Mouse (Mus musculus) layer of hippocampus, adult 9-10 months (tissue): ENCODE results near the gene Gje1.

Source experiments
- DNase-seq: peaks from one replicate; pipeline ENCODE4 v3.0.0; 2022; ENCODE audit warnings: low spot score

Gene Gje1

DNA sequence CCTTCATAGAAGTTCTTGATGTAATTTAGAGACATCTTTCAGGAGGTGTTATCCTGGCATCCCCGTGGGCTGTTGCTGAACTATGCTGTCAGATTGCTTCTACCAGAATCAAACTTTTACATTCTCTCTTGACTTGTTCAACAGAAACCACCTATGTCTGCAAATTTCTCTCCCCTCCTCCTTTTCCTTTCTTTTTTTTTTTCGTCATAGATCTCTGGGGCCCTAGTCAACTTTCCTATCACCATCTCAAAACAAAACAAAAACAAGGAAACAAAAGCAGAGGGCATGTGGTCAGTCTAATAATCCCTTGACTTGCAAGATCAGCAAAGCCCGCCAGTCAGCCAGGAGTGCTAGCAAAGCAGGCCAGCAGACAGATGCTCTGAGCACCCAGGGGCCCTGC lies at the start of gene Gje1:
Gene Gje1 (minus strand): TSS at position 101 of the 400 bp plus-strand sequence.
- DNase-seq = no peak

DNA sequence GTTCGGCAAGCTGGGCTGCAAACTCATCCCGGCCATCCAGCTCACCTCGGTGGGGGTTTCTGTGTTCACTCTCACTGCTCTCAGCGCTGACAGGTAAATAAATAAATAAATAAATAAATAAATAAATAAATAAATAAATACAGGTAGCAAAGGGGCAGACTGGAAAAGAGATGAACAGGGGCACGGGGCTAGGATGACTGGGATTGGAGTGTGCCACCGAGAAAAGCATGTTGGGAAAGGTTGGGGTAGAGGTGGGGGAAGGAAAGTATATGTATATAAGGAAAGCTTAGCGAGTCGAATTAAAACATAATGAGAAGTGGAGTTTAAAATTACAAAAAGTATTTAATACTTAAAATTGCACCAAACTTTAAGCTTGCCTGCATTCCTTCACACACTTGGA lies 42.6 kb upstream of the Gje1 start:
- DNase-seq = no peak

DNA sequence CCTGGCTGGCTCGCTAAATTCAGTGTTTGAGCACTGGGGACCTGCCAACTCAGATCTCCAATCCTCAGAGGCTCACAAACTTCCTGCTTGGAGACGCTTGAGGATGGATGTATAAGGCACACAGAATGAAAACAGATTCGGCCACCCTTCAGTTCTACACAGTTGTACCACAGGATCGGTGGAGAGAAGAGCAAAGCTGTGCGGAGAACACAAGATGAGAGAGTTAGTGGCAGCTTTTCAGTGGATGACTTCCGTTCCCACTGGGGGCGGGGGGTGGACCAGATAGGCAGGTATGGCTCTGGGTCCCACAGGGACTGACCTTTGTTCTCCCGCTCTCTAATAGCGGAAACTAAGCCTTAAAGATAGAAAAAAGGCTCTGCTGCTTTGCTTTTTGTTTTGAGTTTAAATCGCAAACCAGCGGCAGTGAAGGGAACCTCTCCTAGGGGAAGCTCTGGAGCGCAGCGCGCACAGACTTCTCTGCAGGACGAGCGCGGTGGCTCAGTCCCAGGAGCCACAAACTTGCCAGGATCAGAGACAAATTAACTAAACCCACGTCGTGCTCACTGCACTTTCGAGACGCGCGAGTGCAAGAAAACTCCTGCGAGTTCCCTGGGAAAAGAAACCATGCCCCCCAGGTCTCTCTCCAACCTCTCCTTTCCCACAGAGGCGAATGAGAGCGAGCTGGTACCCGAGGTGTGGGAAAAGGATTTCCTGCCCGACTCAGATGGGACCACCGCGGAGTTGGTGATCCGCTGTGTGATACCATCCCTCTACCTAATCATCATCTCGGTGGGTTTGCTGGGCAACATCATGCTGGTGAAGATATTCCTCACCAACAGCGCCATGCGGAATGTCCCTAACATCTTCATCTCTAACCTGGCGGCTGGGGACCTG lies 41.9 kb upstream of the Gje1 start:
- no peak for DNase-seq

DNA sequence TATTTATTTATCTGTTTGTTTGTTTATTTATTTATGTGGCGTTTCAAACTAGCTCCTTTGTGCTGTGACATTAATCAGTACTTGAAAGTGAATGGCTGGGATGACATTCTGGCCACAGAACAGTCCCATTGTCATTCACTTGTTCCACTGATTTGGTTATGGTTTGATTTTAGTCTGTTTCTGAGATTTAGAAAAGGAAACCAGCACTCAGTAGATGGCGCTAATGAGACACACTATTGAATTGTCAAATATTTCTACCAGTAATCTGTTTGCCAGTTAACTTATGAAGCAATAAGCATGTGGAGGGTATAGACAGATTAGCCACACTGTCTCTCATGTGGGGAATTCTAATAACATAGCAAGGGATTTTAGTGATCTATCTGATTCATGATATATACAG lies 16.3 kb upstream of the Gje1 start:
- peak; percentile 81 for DNase-seq

DNA sequence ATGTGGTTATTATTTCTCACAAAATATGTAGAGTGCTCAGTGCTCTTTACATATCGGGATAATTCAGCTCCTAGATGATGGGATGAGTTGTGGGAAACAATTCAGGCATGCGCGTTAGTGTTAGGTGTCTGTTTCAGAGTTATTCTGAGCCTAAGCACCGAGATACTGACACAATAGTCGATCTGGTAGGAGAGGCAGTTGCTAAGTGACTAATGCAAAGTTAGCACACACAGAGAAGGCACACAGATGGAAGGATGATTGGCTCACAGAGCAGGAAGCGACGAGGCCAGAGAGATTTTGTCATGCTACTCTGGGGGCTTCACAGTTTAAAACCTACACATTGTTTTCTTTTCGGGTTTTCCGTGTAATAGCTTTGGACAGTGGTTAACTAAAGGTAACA lies 7.7 kb upstream of the Gje1 start:
- peak; percentile 27 for DNase-seq

DNA sequence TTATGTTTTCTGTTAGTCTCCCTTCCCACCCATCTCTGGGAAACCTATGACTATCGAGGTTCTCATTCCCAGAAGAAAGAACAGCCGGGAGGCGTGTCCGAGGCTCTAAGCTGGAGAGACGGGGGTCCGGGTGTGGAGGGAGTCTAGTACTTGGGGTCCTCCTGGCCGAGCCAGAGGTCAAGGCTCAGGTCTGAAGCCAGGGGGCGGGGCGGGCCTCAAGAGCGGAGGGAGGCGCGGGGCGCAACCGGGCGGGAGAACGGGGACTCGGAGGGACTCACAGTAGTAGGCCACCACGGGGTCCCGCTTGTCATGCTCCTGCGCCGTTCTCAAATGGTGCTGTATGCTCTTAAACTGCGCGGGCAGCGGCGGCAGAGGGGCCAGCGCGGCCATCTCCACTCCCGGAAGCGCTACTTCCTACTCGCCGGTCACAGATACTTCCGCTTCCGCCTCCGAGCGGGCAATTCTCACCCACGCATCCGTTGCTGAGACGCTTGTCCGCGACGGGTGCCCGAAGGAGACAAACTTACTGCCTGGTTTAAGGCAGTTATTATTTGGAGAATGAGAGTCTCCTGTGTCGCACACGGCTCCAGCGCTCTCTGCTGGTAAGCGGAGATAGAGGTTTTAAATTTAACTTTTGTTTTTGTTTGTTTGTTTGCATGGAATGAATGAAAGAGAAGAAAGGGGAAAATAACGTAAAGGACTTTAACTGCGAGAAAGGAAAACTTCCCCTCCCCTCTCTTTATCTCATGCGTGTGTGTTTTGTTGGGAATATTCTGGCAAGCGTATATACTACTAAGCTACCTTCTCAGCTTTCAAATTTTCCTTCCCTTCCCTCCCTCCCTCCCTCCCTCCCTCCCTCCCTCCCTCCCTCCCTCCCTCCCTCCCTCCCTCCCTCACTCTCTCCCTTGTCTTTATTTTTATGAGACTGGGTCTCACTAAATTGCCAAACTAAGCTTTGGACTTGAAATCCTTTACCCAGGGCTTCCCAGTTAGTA lies 12.6 kb downstream of the Gje1 start, which contains the start of the genes Vta1 and Nmbr:
Gene Vta1 (minus strand): TSS at position 489 of the 995 bp plus-strand sequence.
Gene Nmbr (plus strand): TSS at position 520 of the 995 bp plus-strand sequence.
- peak; percentile 97 for DNase-seq

DNA sequence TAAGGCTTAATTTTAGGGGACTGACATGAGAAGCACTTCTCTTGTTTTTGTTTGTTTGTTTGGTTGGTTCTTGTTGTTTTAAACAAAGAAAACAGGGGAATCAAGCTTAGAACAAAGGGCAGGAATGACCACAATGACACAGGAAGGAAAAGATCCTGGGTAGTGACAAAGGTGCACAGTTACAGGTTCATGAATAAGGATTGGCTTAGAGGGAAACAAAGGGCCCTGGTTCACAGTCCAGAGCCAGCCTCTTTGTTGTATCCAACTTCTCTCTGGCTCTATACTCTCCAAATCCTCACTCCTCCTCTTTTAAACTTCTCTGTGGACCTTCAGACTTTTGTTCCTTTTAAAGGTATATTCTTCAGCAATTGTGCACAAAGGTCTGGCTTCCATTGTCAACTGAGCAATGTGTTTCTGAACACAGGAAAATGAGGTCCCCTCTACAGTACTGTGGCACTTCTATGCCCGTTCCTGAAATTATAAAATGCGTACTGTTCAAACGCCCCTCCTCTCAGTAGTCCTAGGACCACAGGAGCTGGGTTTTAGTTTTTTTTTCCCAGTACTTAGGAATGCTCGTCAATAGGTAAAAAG lies 14.1 kb downstream of the Gje1 start:
- no peak for DNase-seq

DNA sequence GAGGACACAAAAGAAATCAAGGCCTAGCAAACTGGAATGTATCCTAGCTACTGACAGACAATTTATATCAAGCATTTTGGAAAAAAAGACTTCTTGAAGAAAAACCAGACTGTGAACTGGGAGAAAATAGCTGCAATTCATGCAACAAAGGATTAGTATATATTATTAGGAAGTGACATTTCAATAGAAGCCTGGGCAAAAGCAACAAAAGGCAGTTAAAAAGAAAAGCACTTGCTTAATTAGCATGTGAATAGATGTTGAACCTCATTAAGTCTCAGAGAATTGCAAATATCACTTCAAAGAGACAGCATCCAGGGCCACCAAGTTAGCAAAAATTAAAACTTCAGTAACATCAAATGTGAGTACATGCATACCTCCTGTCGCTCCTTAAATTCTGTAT lies 14.8 kb downstream of the Gje1 start:
- no peak for DNase-seq

DNA sequence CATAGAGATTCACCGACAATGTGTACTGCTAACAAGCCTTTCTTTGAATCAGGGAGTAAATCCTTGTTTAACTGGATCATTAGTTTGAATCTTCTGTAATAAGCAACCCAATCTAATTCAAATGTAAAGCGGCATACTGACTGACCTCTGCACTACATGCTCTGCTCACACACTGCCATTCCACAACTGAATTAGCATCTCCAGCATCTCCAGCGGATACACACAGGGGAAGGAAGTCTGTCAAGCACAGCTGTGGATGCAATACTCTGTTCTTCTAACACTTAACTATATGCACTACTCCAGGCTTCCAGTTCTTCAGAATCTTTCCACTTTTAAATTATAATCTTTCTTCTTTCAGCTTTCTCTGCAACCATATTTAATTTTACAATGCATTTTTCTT lies 27.7 kb downstream of the Gje1 start:
- no peak for DNase-seq

DNA sequence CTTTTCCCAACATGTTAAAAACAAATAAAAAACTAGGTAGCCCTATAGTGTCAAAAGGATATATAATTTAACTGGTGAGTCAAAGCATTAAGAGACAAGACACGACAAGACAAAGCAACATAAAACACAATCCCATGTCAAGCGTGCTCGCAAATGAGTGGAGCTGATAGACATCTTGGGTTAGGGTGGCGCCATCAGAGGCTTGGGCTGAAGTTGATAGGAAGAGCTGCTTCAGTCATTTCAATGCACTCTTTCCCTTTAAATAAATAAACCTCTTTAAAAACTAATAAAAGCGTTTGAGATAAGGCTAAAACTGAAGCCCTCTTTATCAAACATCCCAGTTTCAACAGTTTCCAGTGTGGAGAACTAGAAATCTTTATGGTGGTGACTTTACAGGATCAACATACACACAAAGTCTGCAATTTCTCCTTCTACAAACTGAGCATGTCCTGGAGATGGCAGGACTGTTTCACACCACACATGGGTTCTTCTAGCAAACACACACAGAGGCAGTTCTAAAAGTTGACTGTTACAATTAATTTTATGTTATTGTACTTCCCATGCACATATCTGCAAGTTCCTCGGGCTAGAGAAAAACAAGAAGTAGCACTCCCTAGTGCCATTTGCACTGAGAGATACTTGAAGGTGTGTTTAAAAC lies 29.1 kb downstream of the Gje1 start:
- no peak for DNase-seq

DNA sequence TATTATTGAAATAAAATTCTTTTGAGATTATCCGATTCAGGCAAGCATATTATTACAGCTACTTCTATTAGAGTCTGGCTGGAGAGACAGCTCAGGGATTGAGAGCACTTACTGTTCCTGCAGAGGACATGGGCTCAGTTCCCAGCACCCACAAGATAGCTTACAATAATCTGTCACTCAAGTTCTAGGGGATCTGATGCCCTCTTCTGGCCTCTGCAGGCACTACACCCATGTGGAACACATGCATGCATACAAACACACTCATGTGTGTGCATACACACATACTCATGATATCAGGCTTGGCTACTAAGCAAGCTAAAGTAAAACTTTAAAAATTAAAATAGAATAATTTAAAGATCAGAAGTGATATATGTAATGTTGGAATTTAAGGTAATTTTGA lies 32.4 kb downstream of the Gje1 start:
- DNase-seq = no peak

DNA sequence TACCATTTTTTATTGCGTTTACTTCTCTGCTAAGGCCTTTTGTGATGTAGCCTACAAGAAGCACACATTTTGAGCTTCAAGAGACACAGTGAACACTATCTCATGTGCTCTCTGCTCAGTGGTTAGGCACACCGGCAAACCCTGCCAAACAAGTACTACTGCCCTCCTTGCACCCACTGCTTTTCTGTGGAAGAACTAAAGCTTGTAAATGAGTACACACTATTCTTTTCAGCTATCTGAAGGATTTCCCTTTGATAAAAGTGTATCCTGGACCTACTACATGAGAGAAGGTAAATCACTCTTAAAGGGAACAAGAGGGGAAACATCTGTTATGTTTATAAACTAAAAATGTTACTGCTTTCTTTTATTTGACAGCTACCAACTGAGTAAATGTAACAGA lies 51.9 kb downstream of the Gje1 start:
- DNase-seq = no peak
